Mouse (Mus musculus) forebrain, postnatal 0 days (tissue): Measurements from ENCODE around the gene Thrap3. TPM values are rescaled to one million over a fixed set of nuclear protein-coding genes. Genes with fewer than 3 reads are reported as not detected.

Experiments used
- ATAC-seq: fragments of 200-750 bp; cut with Nextera tagmentation; 2 replicates; pipeline ENCODE4 v1.8.0; 2017; ENCODE audit warnings: mild to moderate bottlenecking, moderate library complexity
- DNase-seq: peaks from one replicate; pipeline ENCODE4 v3.0.0-alpha.2; 2015
- H3K27ac ChIP-seq: fragments of 300-500 bp; sonication (generic); 2 replicates; pipeline ENCODE4 v1.5.1; 2014; ENCODE audit warnings: low read depth, mild to moderate bottlenecking, antibody characterized with exemption, low read length, moderate library complexity, mixed read lengths
- H3K27me3 ChIP-seq: fragments of 300-500 bp; sonication (generic); 2 replicates; pipeline ENCODE4 v1.6.1; 2014; ENCODE audit warnings: mild to moderate bottlenecking, low read length, mixed read lengths; ENCODE audit not compliant: insufficient read depth
- H3K36me3 ChIP-seq: fragments of 300-500 bp; sonication (generic); 2 replicates; pipeline ENCODE4 v1.6.1; 2014; ENCODE audit warnings: mild to moderate bottlenecking, moderate library complexity; ENCODE audit not compliant: insufficient read depth
- H3K4me1 ChIP-seq: fragments of 300-500 bp; sonication (generic); 2 replicates; pipeline ENCODE4 v1.6.1; 2014; ENCODE audit warnings: antibody characterized with exemption; ENCODE audit not compliant: insufficient read depth
- H3K4me2 ChIP-seq: fragments of 300-500 bp; sonication (generic); 2 replicates; pipeline ENCODE4 v1.6.1; 2014; ENCODE audit warnings: low read depth, mild to moderate bottlenecking, moderate library complexity
- H3K4me3 ChIP-seq: fragments of 300-500 bp; sonication (generic); 2 replicates; pipeline ENCODE4 v1.5.1; 2014; ENCODE audit warnings: low read depth, low read length, mixed read lengths
- H3K9ac ChIP-seq: fragments of 300-500 bp; sonication (generic); 2 replicates; pipeline ENCODE4 v1.6.1; 2014; ENCODE audit warnings: mild to moderate bottlenecking
- H3K9me3 ChIP-seq: fragments of 300-500 bp; sonication (generic); 2 replicates; pipeline ENCODE4 v1.6.1; 2016; ENCODE audit warnings: low read length
- CTCF ChIP-seq: sonication (generic); IDR thresholded peaks from 2 replicates; pipeline ENCODE4 v1.5.1; 2016; ENCODE audit warnings: antibody characterized with exemption, control low read depth, low read depth
- WGBS: fragments of 180-500 bp; shearing (Covaris S2); extraction: QIAGEN DNeasy Blood & Tissue Kit; methylation state at CpG from one replicate; pipeline ENCODE4 v1.1.7; 2014; 5-methylcytosine and 5-hydroxymethylcytosine counted together
- polyA plus RNA-seq: library from polyadenylated mRNA; unstranded; fragments of >200 nt; fragmentation: Nextera tagmentation; extraction: Ambion mirVana; gene quantifications from 2 replicates; pipeline ENCODE4 v1.2.1, GENCODE M21; 2015
- total RNA-seq: library from RNA; depleted of rRNA; stranded (reverse); fragments of >200 nt; gene quantifications from 2 replicates; pipeline ENCODE4 v1.2.3, GENCODE M21; 2014

Gene Thrap3
- total and polyA plus RNA-seq, 2 experiments from 2014 or later = 111 to 165 TPM

DNA sequence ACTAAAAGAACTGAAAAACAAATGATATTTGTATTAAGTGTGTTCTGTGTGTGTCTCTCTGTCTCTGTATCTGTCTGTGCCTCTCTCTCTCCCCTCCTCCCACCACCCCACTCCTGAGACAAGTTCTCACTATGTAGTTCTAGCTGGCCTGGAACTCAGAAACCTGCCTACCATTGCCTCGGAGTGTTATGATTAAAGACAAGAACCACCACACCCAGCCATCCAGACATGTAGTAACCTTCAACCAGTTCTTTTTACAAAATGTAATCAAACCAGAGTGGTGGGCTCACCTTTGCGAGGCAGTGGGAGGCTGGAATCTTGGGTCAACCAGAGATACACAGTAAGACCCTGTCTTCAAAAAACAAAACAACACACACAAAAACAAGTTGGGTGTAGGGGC lies 1.9 kb downstream of the Thrap3 start:
- Histone ChIP-seq H3K4me1 (peaks cover 15% of the 10 kb centered on the region), H3K27ac (no peak overlapping the region), H3K9me3 (no peaks in the 10 kb centered on the region), H3K4me2 (peak overlapping the region; percentile 60), H3K9ac (no peak overlapping the region; the same call in 1 of the 2 replicates), H3K27me3 (no peaks in the 10 kb centered on the region), H3K4me3 (peak overlapping the region; percentile 95), H3K36me3 (no peaks in the 10 kb centered on the region)
- ATAC-seq (no peak), DNase-seq (no peak)
- TF ChIP-seq CTCF = no peak
- WGBS = 77% methylated on average over 2 of the region's 2 CpGs

DNA sequence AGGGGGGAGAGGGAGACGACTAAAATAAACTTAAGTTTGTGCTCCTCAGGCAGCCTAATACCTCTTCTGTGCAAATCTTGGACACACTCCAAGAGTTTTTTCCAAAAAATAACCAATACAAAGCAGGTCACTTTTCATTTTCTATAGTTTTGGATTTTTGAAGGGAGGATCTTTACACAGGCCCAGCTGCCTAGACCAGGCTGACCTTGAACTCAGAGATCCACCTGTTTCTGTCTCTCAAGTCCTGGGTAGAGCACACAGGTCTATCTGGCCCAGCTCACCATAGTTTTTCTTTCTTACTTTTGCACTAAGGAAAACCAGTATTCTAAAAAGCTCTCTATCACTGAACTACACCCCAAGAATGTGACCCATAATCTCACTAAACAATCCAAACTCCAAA lies 2.5 kb downstream of the Thrap3 start:
- Histone ChIP-seq H3K4me1 (peaks cover 15% of the 10 kb centered on the region), H3K4me2 (peak overlapping the region; percentile 60; the same call in 1 of the 2 replicates), H3K9me3 (no peaks in the 10 kb centered on the region), H3K9ac (no peak overlapping the region; the same call in 1 of the 2 replicates), H3K27me3 (no peaks in the 10 kb centered on the region), H3K27ac (no peak overlapping the region), H3K4me3 (no peak overlapping the region), H3K36me3 (no peaks in the 10 kb centered on the region)
- DNase-seq (no peak), ATAC-seq (no peak)
- 31% methylated on average over 1 of the region's 1 CpGs for WGBS
- no peak for TF ChIP-seq CTCF

DNA sequence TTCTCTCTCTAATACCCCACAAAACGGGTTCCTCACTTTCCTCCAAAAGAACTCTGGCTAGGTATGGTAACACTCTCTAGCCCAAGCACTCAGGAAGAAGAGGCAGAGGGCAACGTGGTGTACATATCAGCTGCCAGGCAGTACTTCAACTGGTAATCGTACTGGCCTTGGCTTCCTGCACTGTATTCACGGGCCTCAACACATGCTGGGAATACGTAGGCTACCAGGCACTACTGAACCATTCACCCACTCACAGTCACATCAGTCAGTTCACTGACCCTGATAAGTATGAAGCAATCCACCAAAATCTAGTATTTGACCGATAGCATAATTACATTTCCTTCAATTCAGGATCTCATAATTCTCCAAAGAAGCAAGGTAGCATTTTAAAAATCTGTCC lies 3.0 kb downstream of the Thrap3 start:
- TF ChIP-seq CTCF = no peak
- Histone ChIP-seq H3K4me1 (peaks cover 15% of the 10 kb centered on the region), H3K27ac (no peak overlapping the region), H3K27me3 (no peaks in the 10 kb centered on the region), H3K9me3 (no peaks in the 10 kb centered on the region), H3K36me3 (no peaks in the 10 kb centered on the region), H3K4me2 (no peak overlapping the region), H3K4me3 (no peak overlapping the region), H3K9ac (no peak overlapping the region)
- 82% methylated on average over 6 of the region's 6 CpGs for WGBS
- no peak for ATAC-seq
- no peak for DNase-seq

DNA sequence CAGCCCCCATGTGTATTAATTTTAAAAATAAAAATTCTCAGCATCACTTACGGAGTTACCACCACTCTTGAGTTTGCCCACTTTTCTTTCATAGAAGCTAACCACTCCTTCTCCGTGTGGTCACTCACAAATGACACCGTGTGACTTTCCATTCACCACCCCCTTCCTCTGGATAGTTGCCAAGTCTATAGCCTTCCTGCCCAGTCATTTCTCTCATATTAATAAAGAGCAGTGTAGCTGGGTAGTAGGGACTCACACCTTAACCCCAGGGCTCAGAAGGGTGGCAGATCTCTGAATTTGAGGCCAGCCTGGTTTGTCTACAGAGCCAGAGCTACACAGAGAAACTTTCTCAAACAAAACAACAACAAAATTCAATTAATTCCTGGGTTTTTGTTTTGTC lies 5.1 kb downstream of the Thrap3 start:
- H3K27ac ChIP-seq = no peak overlapping the region
- ATAC-seq = no peak
- no peak overlapping the region for H3K4me3 ChIP-seq
- no peaks in the 10 kb centered on the region for H3K9me3 ChIP-seq
- no peak for TF ChIP-seq CTCF
- DNase-seq = no peak
- H3K9ac ChIP-seq = no peak overlapping the region
- peaks cover 9% of the 10 kb centered on the region; the same call in 1 of the 2 replicates for H3K36me3 ChIP-seq
- 77% methylated on average over 3 of the region's 3 CpGs for WGBS
- H3K27me3 ChIP-seq = no peaks in the 10 kb centered on the region
- H3K4me1 ChIP-seq = peaks cover 15% of the 10 kb centered on the region
- H3K4me2 ChIP-seq = no peak overlapping the region

DNA sequence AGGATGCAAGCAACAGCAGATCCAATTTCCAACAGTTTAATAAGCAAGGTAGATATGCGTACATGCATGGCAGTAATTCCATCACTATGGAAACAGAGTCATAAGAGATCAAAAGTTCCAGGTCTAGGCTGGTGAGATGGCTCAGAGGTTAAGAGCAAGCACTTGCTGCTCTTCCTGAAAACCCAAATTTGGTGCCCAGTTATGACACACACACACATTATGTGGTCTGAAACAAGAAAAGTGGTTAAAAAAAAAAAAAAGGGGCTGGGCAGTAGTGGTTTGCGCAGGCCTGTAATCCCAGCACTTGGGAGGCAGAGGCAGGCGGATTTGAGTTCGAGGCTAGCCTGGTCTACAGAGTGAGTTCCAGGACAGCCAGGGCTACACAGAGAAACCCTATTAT lies 7.6 kb downstream of the Thrap3 start:
- DNase-seq (no peak), ATAC-seq (no peak)
- no peak for TF ChIP-seq CTCF
- 94% methylated on average over 4 of the region's 4 CpGs for WGBS
- peaks cover 9% of the 10 kb centered on the region; the same call in 1 of the 2 replicates for H3K36me3 ChIP-seq
- H3K27ac ChIP-seq = no peak overlapping the region
- no peaks in the 10 kb centered on the region for H3K27me3 ChIP-seq
- H3K9ac ChIP-seq = no peak overlapping the region
- H3K4me1 ChIP-seq = no peaks in the 10 kb centered on the region
- H3K4me3 ChIP-seq = no peak overlapping the region
- no peaks in the 10 kb centered on the region for H3K9me3 ChIP-seq
- H3K4me2 ChIP-seq = no peak overlapping the region

DNA sequence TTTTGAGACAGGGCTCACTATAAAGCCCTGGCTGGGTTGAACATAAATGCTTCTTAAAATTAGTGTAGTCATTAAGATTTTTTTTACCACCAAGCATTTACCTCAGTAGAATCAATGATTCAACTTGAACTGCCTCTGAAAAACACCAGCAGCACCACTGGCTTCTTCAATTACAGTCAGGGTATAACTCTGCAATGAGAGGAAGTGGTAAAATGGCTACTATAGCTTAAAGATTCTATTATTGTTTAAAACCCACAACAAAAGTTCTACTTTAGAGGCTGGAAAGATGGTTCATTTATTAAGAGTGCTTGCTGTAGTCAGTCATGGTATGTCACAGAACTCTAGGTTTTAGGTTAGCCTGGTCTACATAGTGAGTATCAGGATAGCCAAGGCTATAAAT lies 8.3 kb downstream of the Thrap3 start:
- Histone ChIP-seq H3K9me3 (no peaks in the 10 kb centered on the region), H3K27me3 (no peaks in the 10 kb centered on the region), H3K9ac (no peak overlapping the region), H3K36me3 (peaks cover 9% of the 10 kb centered on the region; the same call in 1 of the 2 replicates), H3K4me2 (no peak overlapping the region), H3K4me3 (no peak overlapping the region), H3K27ac (no peak overlapping the region), H3K4me1 (no peaks in the 10 kb centered on the region)
- no peak for TF ChIP-seq CTCF
- DNase-seq (no peak), ATAC-seq (no peak)

DNA sequence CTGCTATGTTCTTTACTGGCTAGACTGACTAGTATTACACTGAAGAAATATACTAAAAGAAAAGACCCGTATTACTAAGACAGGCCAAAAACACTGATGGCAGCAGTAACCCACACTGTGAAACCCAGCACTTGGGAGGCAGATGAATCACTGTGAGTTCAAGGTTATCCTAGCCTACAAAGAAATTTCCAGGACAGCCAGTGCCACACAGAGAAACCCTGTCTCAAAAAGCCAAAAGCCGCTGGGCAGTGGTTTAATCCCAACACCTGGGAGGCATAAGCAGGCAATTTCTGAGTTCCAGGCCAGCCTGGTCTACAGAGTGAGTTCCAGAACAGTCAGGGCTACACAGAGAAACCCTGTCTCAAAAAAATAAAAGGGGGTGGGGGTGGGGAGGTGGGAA lies 11.9 kb downstream of the Thrap3 start:
- TF ChIP-seq CTCF = no peak
- Histone ChIP-seq H3K9ac (no peak overlapping the region), H3K36me3 (peaks cover 9% of the 10 kb centered on the region; the same call in 1 of the 2 replicates), H3K4me2 (no peak overlapping the region), H3K4me1 (no peaks in the 10 kb centered on the region), H3K9me3 (no peaks in the 10 kb centered on the region), H3K4me3 (no peak overlapping the region), H3K27ac (no peak overlapping the region), H3K27me3 (no peaks in the 10 kb centered on the region)
- ATAC-seq (no peak), DNase-seq (no peak)
- 92% methylated on average over 2 of the region's 2 CpGs for WGBS

DNA sequence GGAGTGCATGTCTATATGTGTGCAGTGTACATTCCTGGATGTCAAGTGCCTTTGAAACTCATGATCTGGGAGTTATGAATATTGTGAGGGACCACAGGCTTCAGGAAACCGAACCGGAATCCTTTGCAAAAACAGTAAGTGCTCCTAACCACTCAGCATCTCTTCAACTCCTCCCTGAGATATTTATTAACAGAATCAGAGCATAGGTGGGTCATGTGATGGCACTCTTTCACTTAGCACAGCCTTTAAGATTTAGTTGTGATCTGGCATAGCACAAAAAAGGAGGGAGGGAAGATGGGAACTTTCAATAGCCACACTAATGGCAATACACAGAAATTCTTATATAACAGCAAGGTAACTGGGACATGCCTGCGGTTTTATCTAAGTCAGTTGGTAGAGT lies 15.5 kb downstream of the Thrap3 start:
- Histone ChIP-seq H3K27me3 (no peaks in the 10 kb centered on the region), H3K27ac (no peak overlapping the region), H3K4me3 (no peak overlapping the region), H3K4me1 (no peaks in the 10 kb centered on the region), H3K9ac (no peak overlapping the region), H3K9me3 (no peaks in the 10 kb centered on the region), H3K4me2 (no peak overlapping the region), H3K36me3 (no peaks in the 10 kb centered on the region)
- TF ChIP-seq CTCF = no peak
- ATAC-seq = no peak
- 97% methylated on average over 3 of the region's 3 CpGs for WGBS
- no peak for DNase-seq
